Mouse (Mus musculus): ENCODE data around the gene Slc24a2. TPM values are rescaled to one million over a fixed set of nuclear protein-coding genes. Genes with fewer than 3 reads are reported as not detected.

Slc24a2 gene
- polyA plus RNA-seq, 1 experiment: 0.30 TPM

DNA sequence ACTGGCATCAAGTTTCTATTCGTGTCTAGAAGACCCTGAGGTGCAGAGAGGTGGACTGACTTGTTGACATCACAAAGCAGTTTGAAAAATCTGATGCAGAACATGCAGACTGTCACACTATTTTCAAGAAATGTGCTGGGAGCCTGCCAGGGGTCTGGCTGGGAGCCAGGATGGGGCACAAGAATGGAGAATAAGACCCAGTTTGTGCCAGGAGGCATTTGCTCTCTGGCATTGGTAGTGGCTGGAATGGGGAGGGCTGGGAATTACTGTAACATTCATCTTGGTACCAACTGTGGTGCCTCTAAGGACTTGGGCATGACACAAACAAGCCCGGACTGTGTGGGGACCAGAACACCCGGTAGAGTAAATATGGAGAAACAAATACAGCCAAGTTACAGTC, 89.4 kb downstream of the Slc24a2 start:
- DNase-seq: no peak
- TF ChIP-seq POLR2A (IDR thresholded peaks at IDR 0.05; ENCODE audit: borderline replicate concordance, extremely low read depth, low read depth, low read length): no peak
- TF ChIP-seq CTCF (IDR thresholded peaks at IDR 0.05; ENCODE audit: insufficient read depth, low read length): no peak
- WGBS: 67% methylated on average over 3 of the region's 3 CpGs
- Histone ChIP-seq H3K4me3 (replicated peaks; ENCODE audit: extremely low read depth, low read depth, low read length) (no peak overlapping the region), H3K4me1 (ENCODE audit: control insufficient read depth, insufficient read depth, low read length) (no peaks in the 10 kb centered on the region)

DNA sequence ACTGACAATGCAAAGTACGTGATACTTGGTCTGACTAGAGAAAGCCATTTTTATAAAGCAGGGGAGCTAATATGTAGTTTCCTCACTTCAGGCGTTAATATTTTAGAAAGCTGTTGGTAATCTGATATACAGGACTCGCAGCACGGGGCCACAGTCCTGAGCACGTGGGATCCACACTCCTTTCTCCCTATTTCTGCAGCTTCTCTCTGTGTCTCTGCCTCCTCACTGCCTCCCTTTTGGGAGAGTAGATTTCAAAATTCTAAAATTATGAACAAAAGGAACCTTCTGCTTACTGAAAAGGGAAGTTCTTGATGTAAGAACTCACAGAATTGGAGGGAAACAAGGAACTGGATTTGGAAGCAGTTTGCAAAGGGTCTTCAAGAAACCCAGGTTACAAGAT, 97.8 kb downstream of the Slc24a2 start:
- Histone ChIP-seq H3K4me3 (replicated peaks; ENCODE audit: extremely low read depth, low read depth, low read length) (no peak overlapping the region), H3K4me1 (ENCODE audit: control insufficient read depth, insufficient read depth, low read length) (no peaks in the 10 kb centered on the region)
- no peak for DNase-seq
- 76% methylated on average over 5 of the region's 5 CpGs for WGBS
- no peak for TF ChIP-seq CTCF (IDR thresholded peaks at IDR 0.05; ENCODE audit: insufficient read depth, low read length)
- TF ChIP-seq POLR2A (IDR thresholded peaks at IDR 0.05; ENCODE audit: borderline replicate concordance, extremely low read depth, low read depth, low read length): no peak

DNA sequence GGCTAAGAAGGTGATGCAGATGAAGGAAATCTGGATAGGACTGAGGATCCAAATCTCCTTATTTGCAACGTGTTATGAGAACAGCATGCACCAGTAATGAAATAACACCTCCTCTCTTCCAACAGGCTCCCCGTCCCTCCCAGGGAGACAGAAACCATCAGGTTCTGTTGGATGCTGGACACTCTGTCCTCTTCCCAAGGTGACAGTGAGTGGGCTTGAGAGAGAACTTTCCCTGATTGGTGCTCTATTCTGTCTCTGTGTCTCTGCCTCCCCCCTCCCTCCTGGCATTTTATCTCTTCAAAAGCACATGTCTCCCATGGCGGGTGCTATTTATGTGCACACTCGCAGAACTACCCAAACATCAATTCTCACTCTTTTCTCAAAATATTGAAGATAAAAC, 103.5 kb downstream of the Slc24a2 start:
- WGBS: 63% methylated on average over 4 of the region's 4 CpGs
- Histone ChIP-seq H3K4me3 (replicated peaks; ENCODE audit: extremely low read depth, low read depth, low read length) (no peak overlapping the region), H3K4me1 (ENCODE audit: control insufficient read depth, insufficient read depth, low read length) (no peaks in the 10 kb centered on the region)
- DNase-seq: no peak
- TF ChIP-seq CTCF (IDR thresholded peaks at IDR 0.05; ENCODE audit: insufficient read depth, low read length): no peak
- no peak for TF ChIP-seq POLR2A (IDR thresholded peaks at IDR 0.05; ENCODE audit: borderline replicate concordance, extremely low read depth, low read depth, low read length)

DNA sequence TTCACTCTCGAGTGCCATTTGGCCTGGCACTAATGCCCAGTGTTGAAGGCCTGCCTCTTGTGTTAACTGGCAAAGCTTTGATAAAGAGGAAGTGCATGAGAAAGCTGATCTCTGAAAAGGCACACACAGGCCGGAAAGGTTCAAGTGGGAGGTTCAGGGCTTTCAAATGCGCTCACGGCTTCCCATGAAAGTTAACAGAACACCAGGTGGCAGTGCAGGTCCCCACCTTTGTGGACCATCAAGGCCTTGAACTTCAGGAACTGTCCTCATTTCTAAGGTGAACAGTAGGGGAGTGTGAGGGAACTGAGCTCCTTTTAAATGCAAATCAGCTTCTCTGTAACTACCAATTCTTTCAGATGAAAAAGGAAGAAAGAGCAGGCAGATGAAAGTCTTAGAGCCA, 110.5 kb downstream of the Slc24a2 start:
- no peak for DNase-seq
- TF ChIP-seq POLR2A (IDR thresholded peaks at IDR 0.05; ENCODE audit: borderline replicate concordance, extremely low read depth, low read depth, low read length): no peak
- no peak for TF ChIP-seq CTCF (IDR thresholded peaks at IDR 0.05; ENCODE audit: insufficient read depth, low read length)
- 41% methylated on average over 4 of the region's 4 CpGs for WGBS
- Histone ChIP-seq H3K4me1 (ENCODE audit: control insufficient read depth, insufficient read depth, low read length) (no peaks in the 10 kb centered on the region), H3K4me3 (replicated peaks; ENCODE audit: extremely low read depth, low read depth, low read length) (no peak overlapping the region)

DNA sequence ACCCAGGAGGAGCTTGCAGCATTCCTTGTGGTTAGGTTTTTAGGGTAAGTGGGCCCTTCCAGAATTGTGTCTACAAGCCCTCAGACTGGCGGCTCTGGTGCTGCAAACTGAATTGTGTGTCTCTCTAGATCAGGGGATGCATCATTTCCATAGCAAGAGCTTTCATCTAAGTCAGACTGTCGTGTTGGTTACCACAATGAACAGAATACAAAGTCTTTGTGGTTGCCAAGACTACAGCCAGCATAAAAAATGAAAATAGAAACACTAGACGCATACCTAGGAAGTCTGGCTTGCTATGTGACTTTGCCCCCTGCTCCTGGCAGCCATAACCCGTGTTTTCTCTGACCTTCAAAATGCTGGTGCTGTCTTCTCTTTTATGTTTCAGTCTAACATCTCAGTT, 114.6 kb downstream of the Slc24a2 start:
- TF ChIP-seq POLR2A (IDR thresholded peaks at IDR 0.05; ENCODE audit: borderline replicate concordance, extremely low read depth, low read depth, low read length) (no peak), CTCF (IDR thresholded peaks at IDR 0.05; ENCODE audit: insufficient read depth, low read length) (no peak)
- H3K4me1 ChIP-seq (ENCODE audit: control insufficient read depth, insufficient read depth, low read length): no peaks in the 10 kb centered on the region
- no peak for DNase-seq
- 42% methylated on average over 4 of the region's 4 CpGs for WGBS
- no peak overlapping the region for H3K4me3 ChIP-seq (replicated peaks; ENCODE audit: extremely low read depth, low read depth, low read length)

DNA sequence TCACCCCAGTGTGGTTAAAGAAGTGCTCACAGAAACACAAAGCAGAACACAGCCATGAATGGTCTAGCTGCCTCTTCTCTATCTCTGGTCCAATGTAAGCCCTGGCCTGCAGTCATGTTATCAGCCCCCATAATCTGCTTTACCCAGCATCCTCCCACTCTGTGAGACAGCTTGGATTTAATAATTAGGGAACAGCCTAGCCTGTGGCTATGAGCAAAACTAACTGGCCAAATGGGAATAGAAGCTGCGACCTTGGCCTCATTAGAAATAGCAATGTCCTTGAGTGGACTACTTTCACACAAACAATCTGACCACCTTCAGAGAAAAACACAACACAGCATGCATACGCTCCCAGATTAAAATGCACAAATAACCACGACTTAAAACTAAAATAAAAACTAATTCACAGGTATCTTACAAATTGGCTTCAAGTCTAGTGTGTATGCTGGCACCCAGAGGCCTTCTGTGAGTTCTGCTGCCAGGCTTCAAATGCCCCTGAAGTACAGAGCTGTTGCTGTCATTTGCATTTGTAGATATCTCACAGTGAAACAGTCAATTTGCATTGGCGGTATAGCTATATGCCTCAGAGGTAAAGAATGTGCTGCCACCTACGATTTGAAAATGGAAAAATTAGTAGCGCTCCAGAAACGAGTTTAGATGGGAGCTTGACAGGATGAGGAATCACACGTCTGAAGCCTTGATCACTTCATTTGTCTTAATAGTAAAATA, 120.8 kb downstream of the Slc24a2 start:
- no peaks in the 10 kb centered on the region for H3K4me1 ChIP-seq (ENCODE audit: control insufficient read depth, insufficient read depth, low read length)
- WGBS: 83% methylated on average over 8 of the region's 8 CpGs
- no peak for DNase-seq
- no peak overlapping the region for H3K4me3 ChIP-seq (replicated peaks; ENCODE audit: extremely low read depth, low read depth, low read length)
- TF ChIP-seq POLR2A (IDR thresholded peaks at IDR 0.05; ENCODE audit: borderline replicate concordance, extremely low read depth, low read depth, low read length) (no peak), CTCF (IDR thresholded peaks at IDR 0.05; ENCODE audit: insufficient read depth, low read length) (no peak)

DNA sequence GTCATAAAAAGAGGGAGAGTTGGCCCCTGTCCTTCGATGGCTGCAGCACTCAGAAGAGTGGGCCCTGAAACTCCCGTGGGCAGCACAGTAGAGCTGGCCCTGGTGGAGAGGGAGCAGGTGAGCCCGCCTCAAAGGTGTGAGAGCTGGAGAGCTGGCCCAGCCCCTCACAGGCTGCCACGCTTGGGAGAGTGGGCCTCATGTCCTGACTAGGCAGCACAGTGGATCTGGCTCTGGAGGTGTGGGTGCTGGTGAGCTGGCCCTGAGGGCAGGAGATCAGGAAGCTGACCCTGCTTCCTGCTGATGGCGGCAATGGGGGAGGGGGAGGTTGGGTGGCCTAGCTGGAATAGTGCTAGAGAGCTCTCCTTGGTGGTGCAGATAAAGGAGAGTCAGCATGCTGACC, 129.3 kb downstream of the Slc24a2 start:
- WGBS: 69% methylated on average over 5 of the region's 5 CpGs
- DNase-seq: no peak
- TF ChIP-seq POLR2A (IDR thresholded peaks at IDR 0.05; ENCODE audit: borderline replicate concordance, extremely low read depth, low read depth, low read length): no peak
- no peak for TF ChIP-seq CTCF (IDR thresholded peaks at IDR 0.05; ENCODE audit: insufficient read depth, low read length)
- Histone ChIP-seq H3K4me1 (ENCODE audit: control insufficient read depth, insufficient read depth, low read length) (no peaks in the 10 kb centered on the region), H3K4me3 (replicated peaks; ENCODE audit: extremely low read depth, low read depth, low read length) (no peak overlapping the region)

DNA sequence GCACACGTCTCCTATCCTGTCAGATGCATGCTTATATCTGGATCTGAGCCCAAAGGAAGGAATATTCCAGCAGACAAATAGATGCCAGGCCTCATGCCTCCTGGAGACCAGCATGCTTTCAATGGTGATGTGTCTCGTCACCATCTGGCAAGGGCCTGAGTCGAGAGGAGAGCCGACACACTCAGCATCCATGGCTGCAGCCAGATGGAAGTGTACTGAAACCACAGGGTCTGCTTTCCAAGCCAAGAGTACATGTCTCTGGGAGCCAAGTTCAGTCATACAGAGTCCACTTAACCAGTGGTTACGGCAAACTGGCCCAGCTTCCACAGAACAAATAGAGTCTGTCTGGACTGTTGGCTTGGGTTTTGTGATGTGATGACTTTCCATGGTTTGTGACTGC, 134.1 kb downstream of the Slc24a2 start:
- no peaks in the 10 kb centered on the region for H3K4me1 ChIP-seq (ENCODE audit: control insufficient read depth, insufficient read depth, low read length)
- WGBS: 80% methylated on average over 5 of the region's 5 CpGs
- DNase-seq: no peak
- TF ChIP-seq POLR2A (IDR thresholded peaks at IDR 0.05; ENCODE audit: borderline replicate concordance, extremely low read depth, low read depth, low read length) (no peak), CTCF (IDR thresholded peaks at IDR 0.05; ENCODE audit: insufficient read depth, low read length) (no peak)
- no peak overlapping the region for H3K4me3 ChIP-seq (replicated peaks; ENCODE audit: extremely low read depth, low read depth, low read length)

DNA sequence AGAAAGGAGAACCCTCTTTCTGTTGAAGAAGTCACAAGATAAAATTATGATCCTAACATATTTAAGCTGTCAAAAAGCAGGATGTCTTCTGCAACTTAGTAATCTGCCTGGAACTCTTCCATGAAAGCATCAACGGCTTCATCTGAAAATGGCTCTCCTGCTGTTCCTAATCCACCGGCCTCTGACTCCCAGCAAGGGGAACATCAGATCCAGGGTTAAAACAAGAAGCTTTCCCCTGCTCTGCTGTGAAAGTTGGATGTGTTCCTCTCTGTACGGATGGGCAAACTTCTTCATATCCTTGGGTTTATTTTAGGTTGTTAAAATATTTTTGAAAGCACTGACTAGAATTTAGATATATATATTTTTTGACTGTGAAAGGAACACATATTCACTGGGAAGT, 136.7 kb downstream of the Slc24a2 start:
- WGBS: 70% methylated on average over 3 of the region's 3 CpGs
- DNase-seq: no peak
- H3K4me1 ChIP-seq (ENCODE audit: control insufficient read depth, insufficient read depth, low read length): no peaks in the 10 kb centered on the region
- TF ChIP-seq CTCF (IDR thresholded peaks at IDR 0.05; ENCODE audit: insufficient read depth, low read length): no peak
- no peak for TF ChIP-seq POLR2A (IDR thresholded peaks at IDR 0.05; ENCODE audit: borderline replicate concordance, extremely low read depth, low read depth, low read length)
- no peak overlapping the region for H3K4me3 ChIP-seq (replicated peaks; ENCODE audit: extremely low read depth, low read depth, low read length)

DNA sequence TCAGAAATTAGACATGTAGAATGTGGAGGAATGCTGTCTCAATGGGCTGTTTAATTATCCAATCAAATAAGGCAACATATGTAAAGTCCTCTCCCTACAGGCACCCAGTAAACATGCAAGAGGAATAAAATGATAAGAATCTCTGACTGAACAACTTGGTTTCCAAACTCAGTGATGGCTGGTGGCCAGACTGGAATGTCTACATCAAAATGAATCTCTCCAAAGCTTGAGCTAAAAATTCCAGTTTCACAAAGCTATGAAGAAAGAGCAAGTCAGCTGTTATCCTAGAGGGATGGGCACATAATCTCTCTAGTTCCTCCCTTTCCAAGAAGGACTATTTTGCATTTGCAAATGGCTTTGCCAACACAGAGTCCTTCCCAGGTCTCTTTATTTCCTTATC, 139.4 kb downstream of the Slc24a2 start:
- TF ChIP-seq CTCF (IDR thresholded peaks at IDR 0.05; ENCODE audit: insufficient read depth, low read length) (no peak), POLR2A (IDR thresholded peaks at IDR 0.05; ENCODE audit: borderline replicate concordance, extremely low read depth, low read depth, low read length) (no peak)
- DNase-seq: no peak
- H3K4me1 ChIP-seq (ENCODE audit: control insufficient read depth, insufficient read depth, low read length): no peaks in the 10 kb centered on the region
- no peak overlapping the region for H3K4me3 ChIP-seq (replicated peaks; ENCODE audit: extremely low read depth, low read depth, low read length)
